Mouse (Mus musculus) neural tube, embryonic 14.5 days (tissue): ENCODE measurements at regions not wholly inside any gene's neighbourhood (a gene's known extent, or its start where the extent isn't known, plus 50 kb on each side); places are given as distances from the start of the nearest gene placed in this dataset.

Source experiments
- ATAC-seq: fragments of 200-750 bp; cut with Nextera tagmentation; 2 replicates; pipeline ENCODE4 v1.8.0; 2017; ENCODE audit warnings: low read depth, mild to moderate bottlenecking, moderate TSS enrichment, moderate library complexity
- H3K27ac ChIP-seq: fragments of 300-500 bp; sonication (generic); 2 replicates; pipeline ENCODE4 v1.5.1; 2014; ENCODE audit warnings: low read depth, mild to moderate bottlenecking, control low read depth, low read length, moderate library complexity, mixed read lengths
- H3K27me3 ChIP-seq: fragments of 300-500 bp; sonication (generic); 2 replicates; pipeline ENCODE4 v1.6.1; 2014; ENCODE audit warnings: low read length; ENCODE audit not compliant: control insufficient read depth, insufficient read depth
- H3K36me3 ChIP-seq: fragments of 300-500 bp; sonication (generic); 2 replicates; pipeline ENCODE4 v1.6.1; 2014; ENCODE audit warnings: low read length, mixed read lengths; ENCODE audit not compliant: control insufficient read depth, insufficient read depth
- H3K4me1 ChIP-seq: fragments of 300-500 bp; sonication (generic); 2 replicates; pipeline ENCODE4 v1.6.1; 2014; ENCODE audit warnings: low read length; ENCODE audit not compliant: control insufficient read depth, insufficient read depth
- H3K4me2 ChIP-seq: fragments of 300-500 bp; sonication (generic); 2 replicates; pipeline ENCODE4 v1.6.1; 2014; ENCODE audit warnings: mild to moderate bottlenecking, low read depth, low read length, control low read depth
- H3K4me3 ChIP-seq: fragments of 300-500 bp; sonication (generic); 2 replicates; pipeline ENCODE4 v1.5.1; 2014; ENCODE audit warnings: low read depth, low read length, control low read depth, mixed read lengths
- H3K9ac ChIP-seq: fragments of 300-500 bp; sonication (generic); replicated peaks from 2 replicates; pipeline ENCODE4 v1.6.1; 2014; ENCODE audit warnings: low read depth, mild to moderate bottlenecking, control low read depth, low read length, mixed read lengths
- H3K9me3 ChIP-seq: fragments of 300-500 bp; sonication (generic); 2 replicates; pipeline ENCODE4 v1.6.1; 2016; ENCODE audit warnings: low read length; ENCODE audit not compliant: control insufficient read depth
- WGBS: fragments of 180-500 bp; shearing (Covaris S2); extraction: QIAGEN DNeasy Blood & Tissue Kit; methylation state at CpG from one replicate; pipeline ENCODE4 v1.1.7; 2014; 5-methylcytosine and 5-hydroxymethylcytosine counted together

- H3K4me3 ChIP-seq, result no peak overlapping the region
- 62% methylated on average over 2 of the region's 2 CpGs for WGBS
- H3K4me1 ChIP-seq, result no peaks in the 10 kb centered on the region
- no peak overlapping the region for H3K4me2 ChIP-seq
- peak; percentile 79 for ATAC-seq
- H3K9ac ChIP-seq, result no peak overlapping the region
- H3K27me3 ChIP-seq, result no peaks in the 10 kb centered on the region
- no peaks in the 10 kb centered on the region for H3K9me3 ChIP-seq
- peak overlapping the region; percentile 41; the same call in 1 of the 2 replicates for H3K27ac ChIP-seq
- H3K36me3 ChIP-seq, result no peaks in the 10 kb centered on the region
Observed at GRCm38 (mm10) chr13:3742094-3742730, 61.9 kb downstream of the Calml3 start.

- 2% methylated on average over 2 of the region's 2 CpGs for WGBS
- Histone ChIP-seq H3K4me3 (no peak overlapping the region), H3K4me1 (no peaks in the 10 kb centered on the region), H3K9me3 (no peaks in the 10 kb centered on the region), H3K9ac (no peak overlapping the region), H3K27me3 (no peaks in the 10 kb centered on the region), H3K4me2 (no peak overlapping the region), H3K36me3 (no peaks in the 10 kb centered on the region), H3K27ac (no peak overlapping the region)
- 0 out of 2 replicates have a peak, but pooled peaks have one; percentile 38 for ATAC-seq
Observed at GRCm38 (mm10) chr13:3730699-3731021, 73.5 kb downstream of the Calml3 start.

- Histone ChIP-seq H3K4me3 (no peak overlapping the region), H3K4me1 (no peaks in the 10 kb centered on the region), H3K9me3 (no peaks in the 10 kb centered on the region), H3K36me3 (no peaks in the 10 kb centered on the region), H3K27me3 (no peaks in the 10 kb centered on the region), H3K4me2 (no peak overlapping the region), H3K9ac (no peak overlapping the region), H3K27ac (no peak overlapping the region)
- peak; percentile 56; the same call in 1 of the 2 replicates for ATAC-seq
- 3% methylated on average over 3 of the region's 3 CpGs for WGBS
Observed at GRCm38 (mm10) chr13:3729926-3730698, 74.0 kb downstream of the Calml3 start.

GRCm38 (mm10) chr13:3728888-3729287 is 75.2 kb downstream of the Calml3 start:
- no peak overlapping the region for H3K4me3 ChIP-seq
- no peak overlapping the region for H3K4me2 ChIP-seq
- no peaks in the 10 kb centered on the region for H3K4me1 ChIP-seq
- H3K9ac ChIP-seq, result no peak overlapping the region
- H3K27me3 ChIP-seq, result no peaks in the 10 kb centered on the region
- no peak overlapping the region for H3K27ac ChIP-seq
- no peaks in the 10 kb centered on the region for H3K36me3 ChIP-seq
- ATAC-seq, result no peak
- 90% methylated on average over 3 of the region's 3 CpGs for WGBS
- no peaks in the 10 kb centered on the region for H3K9me3 ChIP-seq

- H3K27ac ChIP-seq, result no peak overlapping the region
- no peak overlapping the region for H3K4me2 ChIP-seq
- H3K9me3 ChIP-seq, result no peaks in the 10 kb centered on the region
- H3K36me3 ChIP-seq, result no peaks in the 10 kb centered on the region
- H3K9ac ChIP-seq, result no peak overlapping the region
- WGBS, result 34% methylated on average over 5 of the region's 5 CpGs
- H3K4me1 ChIP-seq, result no peaks in the 10 kb centered on the region
- ATAC-seq, result no peak; the same call in 1 of the 2 replicates
- no peaks in the 10 kb centered on the region for H3K27me3 ChIP-seq
- H3K4me3 ChIP-seq, result no peak overlapping the region
Observed at GRCm38 (mm10) chr13:3726331-3726781, 77.8 kb downstream of the Calml3 start.

- 88% methylated on average over 3 of the region's 3 CpGs for WGBS
- H3K27me3 ChIP-seq, result no peaks in the 10 kb centered on the region
- no peaks in the 10 kb centered on the region for H3K36me3 ChIP-seq
- no peak overlapping the region for H3K27ac ChIP-seq
- no peaks in the 10 kb centered on the region for H3K9me3 ChIP-seq
- no peaks in the 10 kb centered on the region for H3K4me1 ChIP-seq
- H3K4me3 ChIP-seq, result no peak overlapping the region
- no peak overlapping the region for H3K9ac ChIP-seq
- ATAC-seq, result no peak
- H3K4me2 ChIP-seq, result no peak overlapping the region
Observed at GRCm38 (mm10) chr13:3725803-3726202, 78.3 kb downstream of the Calml3 start.

- Histone ChIP-seq H3K27me3 (no peaks in the 10 kb centered on the region), H3K36me3 (no peaks in the 10 kb centered on the region), H3K4me1 (no peaks in the 10 kb centered on the region), H3K4me2 (no peak overlapping the region), H3K27ac (no peak overlapping the region), H3K9me3 (no peaks in the 10 kb centered on the region), H3K9ac (no peak overlapping the region), H3K4me3 (no peak overlapping the region)
- WGBS, result 91% methylated on average over 3 of the region's 3 CpGs
- ATAC-seq, result no peak
Observed at GRCm38 (mm10) chr13:3724313-3724712, 79.8 kb downstream of the Calml3 start.

GRCm38 (mm10) chr13:3723458-3724143 is 80.5 kb downstream of the Calml3 start:
- H3K36me3 ChIP-seq, result no peaks in the 10 kb centered on the region
- WGBS, result 91% methylated on average over 5 of the region's 5 CpGs
- H3K27ac ChIP-seq, result no peak overlapping the region
- H3K4me3 ChIP-seq, result no peak overlapping the region
- H3K4me2 ChIP-seq, result no peak overlapping the region
- no peaks in the 10 kb centered on the region for H3K4me1 ChIP-seq
- no peak overlapping the region for H3K9ac ChIP-seq
- no peak for ATAC-seq
- no peaks in the 10 kb centered on the region for H3K9me3 ChIP-seq
- no peaks in the 10 kb centered on the region for H3K27me3 ChIP-seq

GRCm38 (mm10) chr13:3715019-3715418 is 81.2 kb downstream of the Asb13 start:
- ATAC-seq, result no peak
- H3K4me2 ChIP-seq, result no peak overlapping the region
- H3K27me3 ChIP-seq, result no peaks in the 10 kb centered on the region
- no peak overlapping the region for H3K9ac ChIP-seq
- WGBS, result 84% methylated on average over 4 of the region's 4 CpGs
- H3K4me3 ChIP-seq, result no peak overlapping the region
- H3K9me3 ChIP-seq, result no peaks in the 10 kb centered on the region
- H3K27ac ChIP-seq, result no peak overlapping the region
- H3K4me1 ChIP-seq, result no peaks in the 10 kb centered on the region
- H3K36me3 ChIP-seq, result no peaks in the 10 kb centered on the region
